Mouse (Mus musculus) lung, postnatal 0 days (tissue): ENCODE data around the gene Fank1.

ENCODE experiments used
- CTCF ChIP-seq: IDR thresholded peaks from 2 replicates; pipeline ENCODE4 v1.5.1; 2016; ENCODE audit warnings: antibody characterized with exemption, mild to moderate bottlenecking
- EP300 ChIP-seq: IDR thresholded peaks from 2 replicates; pipeline ENCODE4 v1.6.1; 2016; ENCODE audit warnings: antibody characterized with exemption, mild to moderate bottlenecking, control low read depth

GRCm38 (mm10) chr7:133828514-133828913 is 51.9 kb downstream of the Fank1 start:
- no peak for TF ChIP-seq CTCF
- no peak for TF ChIP-seq EP300
